Mouse (Mus musculus) brain, embryonic 14.5 days (tissue): ENCODE data around the gene Usp32.

Source experiments
- CTCF ChIP-seq: fragments of 200-500 bp; IDR thresholded peaks from 2 replicates; pipeline ENCODE4 v1.5.1; 2012; ENCODE audit warnings: inconsistent platforms, mild to moderate bottlenecking, moderate library complexity, borderline replicate concordance; ENCODE audit not compliant: insufficient read depth, insufficient read length; ENCODE audit errors: extremely low read depth
- POLR2A ChIP-seq: fragments of 200-500 bp; IDR thresholded peaks from 2 replicates; pipeline ENCODE4 v1.6.1; 2012; ENCODE audit warnings: mild to moderate bottlenecking, inconsistent platforms, borderline replicate concordance; ENCODE audit not compliant: poor library complexity, insufficient read depth, insufficient read length, severe bottlenecking; ENCODE audit errors: extremely low read depth

DNA sequence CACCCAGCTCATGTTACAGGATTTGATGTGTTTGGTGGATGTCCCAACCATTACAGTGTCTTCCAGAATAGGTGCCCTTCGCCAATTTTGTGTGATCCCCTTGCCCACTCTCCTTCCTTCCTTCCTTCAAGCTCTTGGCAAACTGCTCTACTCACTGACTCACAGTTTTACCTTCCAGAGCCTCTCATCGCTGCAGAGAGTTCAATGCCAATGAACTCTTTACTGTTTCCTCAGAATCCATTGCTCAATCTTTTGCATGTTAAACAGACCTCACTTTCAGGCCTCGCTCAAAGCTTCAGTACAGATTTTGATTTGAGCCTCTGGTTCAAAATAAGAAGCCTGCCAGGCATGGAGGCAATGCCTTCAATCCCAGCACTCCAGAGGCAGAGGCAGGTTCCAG lies 36.0 kb upstream of the Usp32 start:
- no peak for TF ChIP-seq POLR2A
- TF ChIP-seq CTCF, result no peak
